Mouse (Mus musculus): ENCODE measurements around the gene Jun. TPM values are rescaled to one million over a fixed set of nuclear protein-coding genes. Genes with fewer than 3 reads are reported as not detected.

Gene Jun
- polyA plus RNA-seq, 1 experiment: 39.6 TPM

DNA sequence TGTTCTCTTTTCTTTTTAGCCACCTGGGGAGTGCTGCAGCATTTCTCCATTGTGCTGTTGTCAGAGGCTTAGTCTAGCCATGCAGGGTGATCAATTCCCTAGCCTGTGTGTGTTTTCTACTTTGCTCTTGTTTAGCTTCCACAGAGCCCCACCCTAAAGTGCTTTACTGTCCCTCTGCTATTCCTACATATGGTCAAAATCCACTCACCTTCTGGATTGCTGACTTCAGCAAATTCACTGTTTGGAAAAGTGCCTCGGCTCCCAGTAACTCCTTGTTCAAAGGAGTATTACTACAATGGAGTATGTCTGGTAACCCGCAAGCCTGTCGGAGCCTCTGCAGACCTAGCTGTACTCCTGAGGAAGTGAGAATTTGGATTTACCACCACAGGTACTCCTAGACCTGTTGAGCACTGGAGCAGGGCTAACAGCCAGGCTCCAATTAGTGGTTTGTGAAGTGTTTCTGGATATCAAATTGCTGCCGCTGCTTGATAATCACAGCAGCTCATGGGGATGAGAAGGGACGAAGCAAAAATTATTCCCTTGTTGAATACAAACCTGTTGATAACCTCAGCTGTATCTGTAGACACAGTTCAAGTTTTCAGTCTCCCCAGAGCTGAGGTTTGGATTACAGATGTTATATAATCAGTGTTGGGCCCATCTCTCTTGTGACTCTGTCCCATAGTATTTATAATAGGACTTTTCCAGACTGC, 3.8 kb downstream of the Jun start:
- Histone ChIP-seq H3K4me3 (ENCODE audit: insufficient read depth, low read length) (no peak overlapping the region), H3K4me1 (ENCODE audit: control insufficient read depth, insufficient read depth, low read length) (peaks cover 6% of the 10 kb centered on the region), H3K27ac (ENCODE audit: insufficient read depth, low read depth, low read length) (no peak overlapping the region)
- TF ChIP-seq CTCF (IDR thresholded peaks at IDR 0.05; ENCODE audit: low read depth, low read length) (no peak), POLR2A (IDR thresholded peaks at IDR 0.05; ENCODE audit: borderline replicate concordance, low read depth, low read length) (no peak)

DNA sequence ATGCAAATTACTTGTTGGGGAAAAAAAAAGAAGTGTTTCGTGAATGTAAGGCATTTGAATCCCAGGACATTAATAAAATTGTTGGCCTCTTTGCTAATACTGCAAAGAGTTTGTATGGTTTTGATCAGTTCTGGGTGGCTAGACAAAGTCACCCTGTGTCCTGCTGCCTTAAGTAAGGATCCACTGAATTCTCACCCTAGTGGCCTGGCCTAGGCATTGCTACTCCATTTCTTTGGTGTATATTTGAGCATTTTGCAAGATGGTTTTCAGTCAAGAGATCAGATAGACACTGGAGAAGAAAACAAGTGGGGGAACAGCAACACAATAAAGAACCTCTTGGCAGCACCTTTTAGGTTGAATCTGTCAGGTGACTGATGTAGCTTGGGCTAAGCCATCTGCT, 6.9 kb downstream of the Jun start:
- no peak overlapping the region for H3K4me3 ChIP-seq (ENCODE audit: insufficient read depth, low read length)
- TF ChIP-seq POLR2A (IDR thresholded peaks at IDR 0.05; ENCODE audit: borderline replicate concordance, low read depth, low read length) (no peak), CTCF (IDR thresholded peaks at IDR 0.05; ENCODE audit: low read depth, low read length) (no peak)
- H3K27ac ChIP-seq (ENCODE audit: insufficient read depth, low read depth, low read length): no peak overlapping the region
- peaks cover 6% of the 10 kb centered on the region for H3K4me1 ChIP-seq (ENCODE audit: control insufficient read depth, insufficient read depth, low read length)

DNA sequence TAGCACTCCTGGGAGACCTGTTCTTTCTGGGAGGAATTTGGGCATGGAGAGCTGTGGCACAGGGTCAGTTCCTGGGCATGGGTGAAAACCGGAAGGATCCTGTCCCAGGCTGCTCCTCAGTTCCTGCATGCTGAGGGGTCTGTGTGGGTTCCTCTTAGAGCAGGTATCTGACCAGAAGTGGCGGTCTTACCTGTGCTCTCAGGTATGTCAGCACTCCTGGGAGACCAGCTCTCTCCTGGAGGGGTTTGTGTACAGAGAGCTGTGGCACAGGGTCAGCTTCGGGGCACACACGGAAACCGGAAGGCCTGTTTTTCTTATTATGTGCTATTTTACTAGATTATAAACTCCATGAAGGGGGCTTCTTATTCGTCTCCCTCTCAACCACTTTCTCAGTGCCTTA, 7.3 kb downstream of the Jun start:
- TF ChIP-seq POLR2A (IDR thresholded peaks at IDR 0.05; ENCODE audit: borderline replicate concordance, low read depth, low read length): no peak
- TF ChIP-seq CTCF (IDR thresholded peaks at IDR 0.05; ENCODE audit: low read depth, low read length): no peak
- H3K4me3 ChIP-seq (ENCODE audit: insufficient read depth, low read length): no peak overlapping the region
- H3K4me1 ChIP-seq (ENCODE audit: control insufficient read depth, insufficient read depth, low read length): peaks cover 6% of the 10 kb centered on the region
- no peak overlapping the region for H3K27ac ChIP-seq (ENCODE audit: insufficient read depth, low read depth, low read length)

- TF ChIP-seq CTCF (IDR thresholded peaks at IDR 0.05; ENCODE audit: low read depth, low read length): no peak
- TF ChIP-seq POLR2A (IDR thresholded peaks at IDR 0.05; ENCODE audit: borderline replicate concordance, low read depth, low read length): no peak
- Histone ChIP-seq H3K4me3 (ENCODE audit: insufficient read depth, low read length) (no peak overlapping the region), H3K27ac (ENCODE audit: insufficient read depth, low read depth, low read length) (no peak overlapping the region), H3K4me1 (ENCODE audit: control insufficient read depth, insufficient read depth, low read length) (no peaks in the 10 kb centered on the region)
These were observed 14.0 kb downstream of the Jun start for GRCm38 (mm10) chr4:95038024-95038423.

DNA sequence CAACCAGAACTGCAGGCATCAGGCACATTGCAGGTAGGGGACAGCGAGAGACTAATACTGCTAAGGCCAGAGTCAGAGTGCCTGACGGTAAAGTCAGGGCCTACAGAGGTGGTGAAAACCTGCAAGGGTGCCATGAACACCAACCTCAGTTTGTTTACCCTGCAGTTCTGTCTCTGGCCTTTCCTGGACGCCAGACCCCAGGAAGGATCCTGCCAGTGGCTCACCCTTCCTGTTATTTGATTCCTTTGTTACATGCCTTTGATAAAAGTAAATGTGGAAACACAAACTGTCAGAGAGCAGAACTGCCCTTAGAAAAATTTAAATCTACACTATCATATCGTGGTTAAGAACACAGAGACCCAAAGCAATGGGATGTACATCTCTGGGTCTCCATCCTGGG, 20.9 kb downstream of the Jun start:
- Histone ChIP-seq H3K4me1 (ENCODE audit: control insufficient read depth, insufficient read depth, low read length) (no peaks in the 10 kb centered on the region), H3K4me3 (ENCODE audit: insufficient read depth, low read length) (no peak overlapping the region), H3K27ac (ENCODE audit: insufficient read depth, low read depth, low read length) (no peak overlapping the region)
- no peak for TF ChIP-seq POLR2A (IDR thresholded peaks at IDR 0.05; ENCODE audit: borderline replicate concordance, low read depth, low read length)
- TF ChIP-seq CTCF (IDR thresholded peaks at IDR 0.05; ENCODE audit: low read depth, low read length): no peak

DNA sequence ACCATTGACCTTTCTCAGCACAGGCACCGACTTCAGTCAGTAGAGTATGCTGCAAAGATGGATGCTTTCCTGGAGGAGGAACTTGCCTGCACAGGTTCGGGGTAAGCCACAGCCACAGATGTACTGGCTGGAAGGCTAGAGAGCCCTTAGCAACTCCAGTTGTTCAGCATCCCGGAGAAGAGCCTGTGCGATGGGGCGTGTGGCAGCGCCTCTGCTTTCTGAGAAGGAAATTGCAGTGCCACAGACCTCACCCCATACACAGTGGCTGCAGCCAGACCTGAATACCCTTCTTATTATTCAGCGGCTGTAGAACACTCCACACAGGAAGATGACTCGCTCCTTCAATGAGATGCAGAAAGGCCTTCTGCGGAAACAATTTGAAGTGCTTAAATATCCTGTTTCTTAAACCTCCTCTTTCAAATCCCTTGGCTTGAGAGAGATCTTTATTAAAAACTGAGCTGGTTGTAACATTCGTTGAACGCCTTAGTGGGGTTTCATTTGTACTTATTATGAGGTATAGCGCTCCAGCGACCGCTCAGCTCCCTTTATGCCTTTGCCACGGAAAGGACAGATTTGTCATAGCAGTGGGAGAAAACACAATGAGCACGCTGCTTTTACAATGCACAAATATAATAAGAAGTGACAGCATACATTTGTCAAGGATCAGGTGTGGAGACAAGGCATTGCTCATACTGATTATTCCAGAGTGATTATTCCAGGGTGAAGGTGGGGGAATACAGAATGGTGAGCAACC, 26.0 kb downstream of the Jun start:
- Histone ChIP-seq H3K27ac (ENCODE audit: insufficient read depth, low read depth, low read length) (no peak overlapping the region), H3K4me1 (ENCODE audit: control insufficient read depth, insufficient read depth, low read length) (no peaks in the 10 kb centered on the region), H3K4me3 (ENCODE audit: insufficient read depth, low read length) (no peak overlapping the region)
- no peak for TF ChIP-seq CTCF (IDR thresholded peaks at IDR 0.05; ENCODE audit: low read depth, low read length)
- TF ChIP-seq POLR2A (IDR thresholded peaks at IDR 0.05; ENCODE audit: borderline replicate concordance, low read depth, low read length): no peak

DNA sequence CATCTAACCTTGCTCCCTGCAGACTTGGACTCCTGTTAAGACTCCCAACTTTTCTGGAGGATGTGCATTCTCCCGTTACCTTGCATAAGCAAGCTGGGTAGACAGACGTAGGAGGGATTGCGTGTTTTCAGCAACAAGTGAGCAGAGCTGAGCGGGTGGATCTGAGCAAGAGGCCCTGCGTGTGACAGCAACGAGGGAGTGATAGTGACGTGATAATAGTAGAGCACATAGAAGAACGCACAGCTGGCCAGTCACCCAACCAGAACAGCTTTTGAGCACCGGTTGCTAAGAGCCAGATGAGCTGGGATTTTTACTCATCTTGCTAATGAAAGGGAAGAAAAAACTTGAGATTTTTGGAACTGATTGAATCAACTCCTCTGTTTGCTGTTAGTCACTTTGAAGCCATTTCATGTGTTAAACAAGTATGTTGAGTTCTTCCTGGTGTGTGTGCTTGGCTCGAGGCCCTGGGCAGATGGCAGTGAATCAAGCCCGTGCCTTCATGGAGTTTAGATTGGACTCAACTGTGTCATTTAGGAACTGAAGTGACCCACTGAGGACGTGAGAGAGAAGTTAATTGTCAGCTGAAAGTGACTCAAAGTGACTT, 28.6 kb downstream of the Jun start:
- Histone ChIP-seq H3K27ac (ENCODE audit: insufficient read depth, low read depth, low read length) (no peak overlapping the region), H3K4me3 (ENCODE audit: insufficient read depth, low read length) (no peak overlapping the region), H3K4me1 (ENCODE audit: control insufficient read depth, insufficient read depth, low read length) (no peaks in the 10 kb centered on the region)
- no peak for TF ChIP-seq POLR2A (IDR thresholded peaks at IDR 0.05; ENCODE audit: borderline replicate concordance, low read depth, low read length)
- TF ChIP-seq CTCF (IDR thresholded peaks at IDR 0.05; ENCODE audit: low read depth, low read length): no peak

DNA sequence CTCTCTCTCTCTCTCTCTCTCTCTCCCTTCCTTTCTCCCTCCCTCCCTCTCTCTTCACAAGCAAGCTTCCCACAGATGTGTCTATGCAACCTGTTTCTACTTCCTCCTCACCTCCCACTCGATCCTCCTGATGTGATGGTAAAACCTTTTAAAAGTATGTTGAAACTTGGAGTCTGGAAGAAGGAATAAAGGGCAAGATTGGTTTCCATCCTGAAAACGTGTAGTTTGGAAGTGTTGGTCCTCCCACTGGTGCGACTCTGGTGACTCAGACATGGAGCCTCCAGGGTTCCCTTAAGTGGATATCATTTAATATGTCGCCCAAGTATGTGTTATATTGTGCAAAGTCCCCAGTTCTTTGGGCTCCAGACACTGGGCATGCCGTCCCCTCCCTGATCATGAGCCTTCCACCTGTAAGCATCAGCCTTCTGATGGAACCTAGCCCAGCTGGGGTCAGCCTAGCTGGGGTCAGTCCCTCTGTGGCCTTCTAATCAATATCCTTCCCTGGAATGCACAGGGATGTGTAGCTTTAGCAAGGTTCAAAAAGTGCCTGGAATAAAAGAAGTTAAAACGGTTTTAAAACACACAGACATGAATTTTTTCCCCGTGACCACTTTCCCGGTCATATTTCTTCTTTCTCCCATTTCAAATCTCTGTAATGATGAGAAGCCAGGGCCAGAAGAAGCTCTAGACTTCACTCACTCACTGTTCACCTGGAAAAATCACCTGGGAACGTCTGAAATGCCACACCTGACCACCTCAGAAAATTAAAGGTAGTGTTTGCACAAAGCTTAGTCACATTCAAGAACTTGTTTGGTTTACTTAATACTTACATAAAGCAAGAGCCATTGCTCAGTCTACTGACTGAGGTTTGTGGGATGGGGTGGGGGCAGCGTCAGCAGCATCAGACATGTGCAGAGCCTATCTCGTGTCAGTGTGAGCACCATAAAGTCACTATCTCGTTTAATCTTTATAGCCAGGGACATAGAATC, 30.1 kb downstream of the Jun start:
- Histone ChIP-seq H3K4me3 (ENCODE audit: insufficient read depth, low read length) (no peak overlapping the region), H3K4me1 (ENCODE audit: control insufficient read depth, insufficient read depth, low read length) (no peaks in the 10 kb centered on the region), H3K27ac (ENCODE audit: insufficient read depth, low read depth, low read length) (no peak overlapping the region)
- TF ChIP-seq POLR2A (IDR thresholded peaks at IDR 0.05; ENCODE audit: borderline replicate concordance, low read depth, low read length): no peak
- no peak for TF ChIP-seq CTCF (IDR thresholded peaks at IDR 0.05; ENCODE audit: low read depth, low read length)

GRCm38 (mm10) chr4:95020201-95020600, 31.8 kb downstream of the Jun start:
- TF ChIP-seq POLR2A (IDR thresholded peaks at IDR 0.05; ENCODE audit: borderline replicate concordance, low read depth, low read length) (no peak), CTCF (IDR thresholded peaks at IDR 0.05; ENCODE audit: low read depth, low read length) (no peak)
- H3K27ac ChIP-seq (ENCODE audit: insufficient read depth, low read depth, low read length): no peak overlapping the region
- no peak overlapping the region for H3K4me3 ChIP-seq (ENCODE audit: insufficient read depth, low read length)
- no peaks in the 10 kb centered on the region for H3K4me1 ChIP-seq (ENCODE audit: control insufficient read depth, insufficient read depth, low read length)

All from bone marrow macrophage, adult 2 months (primary cell).